Mouse (Mus musculus) midbrain, embryonic 15.5 days (tissue): Measurements from ENCODE around the gene Prkag2. TPM values are rescaled to one million over a fixed set of nuclear protein-coding genes. Genes with fewer than 3 reads are reported as not detected.

Experiments
- ATAC-seq: fragments of 200-750 bp; cut with Nextera tagmentation; replicated peaks from 2 replicates; pipeline ENCODE4 v1.8.0; 2017; ENCODE audit warnings: moderate TSS enrichment
- H3K27ac ChIP-seq: fragments of 300-500 bp; sonication (generic); 2 replicates; pipeline ENCODE4 v1.5.1; 2015; ENCODE audit warnings: mild to moderate bottlenecking, inconsistent platforms
- H3K27me3 ChIP-seq: fragments of 300-500 bp; sonication (generic); replicated peaks from 2 replicates; pipeline ENCODE4 v1.6.1; 2015; ENCODE audit warnings: inconsistent platforms
- H3K36me3 ChIP-seq: fragments of 300-500 bp; sonication (generic); replicated peaks from 2 replicates; pipeline ENCODE4 v1.6.1; 2015; ENCODE audit warnings: inconsistent platforms
- H3K4me1 ChIP-seq: fragments of 300-500 bp; sonication (generic); 2 replicates; pipeline ENCODE4 v1.6.1; 2015; ENCODE audit warnings: inconsistent platforms
- H3K4me2 ChIP-seq: fragments of 300-500 bp; sonication (generic); 2 replicates; pipeline ENCODE4 v1.6.1; 2015; ENCODE audit warnings: inconsistent platforms, mild to moderate bottlenecking, moderate library complexity
- H3K4me3 ChIP-seq: fragments of 300-500 bp; sonication (generic); 2 replicates; pipeline ENCODE4 v1.5.1; 2015; ENCODE audit warnings: mild to moderate bottlenecking, inconsistent platforms
- H3K9ac ChIP-seq: fragments of 300-500 bp; sonication (generic); 2 replicates; pipeline ENCODE4 v1.6.1; 2015; ENCODE audit warnings: mild to moderate bottlenecking, inconsistent platforms
- H3K9me3 ChIP-seq: fragments of 300-500 bp; sonication (generic); 2 replicates; pipeline ENCODE4 v1.6.1; 2016; ENCODE audit warnings: inconsistent platforms
- WGBS: fragments of 180-500 bp; shearing (Covaris S2); methylation state at CpG from one replicate; pipeline ENCODE4 v1.1.7; 2015; ENCODE audit warnings: mixed read lengths; 5-methylcytosine and 5-hydroxymethylcytosine counted together
- polyA plus RNA-seq: library from polyadenylated mRNA; unstranded; fragments of >200 nt; fragmentation: Nextera tagmentation; extraction: Ambion mirVana; gene quantifications from 2 replicates; pipeline ENCODE4 v1.2.1, GENCODE M21; 2015

Prkag2 gene
- polyA plus RNA-seq, 1 experiment from 2014 or later, result 102 TPM

GRCm38 (mm10) chr5:25101126-25101523, 683 bp upstream of the Prkag2 start:
- Histone ChIP-seq H3K9ac (peak overlapping the region; percentile 50), H3K4me2 (peak overlapping the region; percentile 100), H3K27ac (no peak overlapping the region), H3K36me3 (no peaks in the 10 kb centered on the region), H3K9me3 (no peaks in the 10 kb centered on the region), H3K4me3 (peak overlapping the region; percentile 59), H3K27me3 (peaks cover 47% of the 10 kb centered on the region), H3K4me1 (peaks cover 22% of the 10 kb centered on the region)
- no peak; the same call in 1 of the 2 replicates for ATAC-seq
- WGBS, result under 1% methylated on average over 25 of the region's 25 CpGs

- Histone ChIP-seq H3K4me3 (peak overlapping the region; percentile 59), H3K4me1 (peaks cover 22% of the 10 kb centered on the region), H3K27ac (no peak overlapping the region), H3K4me2 (peak overlapping the region; percentile 100), H3K9me3 (no peaks in the 10 kb centered on the region), H3K27me3 (peaks cover 47% of the 10 kb centered on the region), H3K36me3 (no peaks in the 10 kb centered on the region), H3K9ac (peak overlapping the region; percentile 40; the same call in 1 of the 2 replicates)
- under 1% methylated on average over 26 of the region's 26 CpGs for WGBS
- ATAC-seq, result peak; percentile 54
These were observed 306 bp downstream of the Prkag2 start for GRCm38 (mm10) chr5:25100157-25100515.

- peak; percentile 77 for ATAC-seq
- under 1% methylated on average over 45 of the region's 45 CpGs for WGBS
These were observed 880 bp downstream of the Prkag2 start for GRCm38 (mm10) chr5:25099367-25100156.

GRCm38 (mm10) chr5:25097891-25098290, 2.6 kb downstream of the Prkag2 start:
- no peak for ATAC-seq
- H3K4me3 ChIP-seq, result no peak overlapping the region
- no peak overlapping the region for H3K4me2 ChIP-seq
- H3K27me3 ChIP-seq, result peaks cover 47% of the 10 kb centered on the region
- H3K27ac ChIP-seq, result no peak overlapping the region
- H3K9me3 ChIP-seq, result no peaks in the 10 kb centered on the region
- peaks cover 22% of the 10 kb centered on the region for H3K4me1 ChIP-seq
- WGBS, result 82% methylated on average over 3 of the region's 3 CpGs
- H3K36me3 ChIP-seq, result no peaks in the 10 kb centered on the region
- no peak overlapping the region for H3K9ac ChIP-seq

More at GRCm38 (mm10) chr5:25099367-25100156, 880 bp downstream of the Prkag2 start:
- H3K27me3 ChIP-seq, result peaks cover 47% of the 10 kb centered on the region
- H3K9me3 ChIP-seq, result no peaks in the 10 kb centered on the region
- no peaks in the 10 kb centered on the region for H3K36me3 ChIP-seq
- peak overlapping the region; percentile 59 for H3K4me3 ChIP-seq
- H3K4me1 ChIP-seq, result peaks cover 22% of the 10 kb centered on the region
- peak overlapping the region; percentile 40 for H3K9ac ChIP-seq
- H3K4me2 ChIP-seq, result peak overlapping the region; percentile 100
- no peak overlapping the region for H3K27ac ChIP-seq

GRCm38 (mm10) chr5:25096431-25096830, 4.0 kb downstream of the Prkag2 start:
- Histone ChIP-seq H3K36me3 (no peaks in the 10 kb centered on the region), H3K27me3 (peaks cover 37% of the 10 kb centered on the region), H3K9me3 (no peaks in the 10 kb centered on the region), H3K4me1 (peaks cover 21% of the 10 kb centered on the region), H3K4me2 (no peak overlapping the region), H3K4me3 (no peak overlapping the region), H3K9ac (no peak overlapping the region), H3K27ac (no peak overlapping the region)
- WGBS, result 74% methylated on average over 4 of the region's 4 CpGs
- ATAC-seq, result no peak

GRCm38 (mm10) chr5:25092630-25093245, 7.7 kb downstream of the Prkag2 start:
- Histone ChIP-seq H3K27me3 (peaks cover 1% of the 10 kb centered on the region; the same call in 1 of the 2 replicates), H3K4me3 (no peak overlapping the region), H3K36me3 (no peaks in the 10 kb centered on the region), H3K9ac (no peak overlapping the region), H3K4me1 (no peaks in the 10 kb centered on the region), H3K4me2 (no peak overlapping the region), H3K9me3 (no peaks in the 10 kb centered on the region), H3K27ac (no peak overlapping the region)
- ATAC-seq, result no peak
- WGBS, result 69% methylated on average over 8 of the region's 8 CpGs

- no peak overlapping the region for H3K9ac ChIP-seq
- H3K4me1 ChIP-seq, result no peaks in the 10 kb centered on the region
These were observed 11.0 kb downstream of the Prkag2 start for GRCm38 (mm10) chr5:25089258-25089972.

GRCm38 (mm10) chr5:25088633-25089032, 11.8 kb downstream of the Prkag2 start:
- WGBS, result 75% methylated on average over 4 of the region's 4 CpGs
- no peak overlapping the region for H3K27ac ChIP-seq
- no peak for ATAC-seq
- H3K27me3 ChIP-seq, result no peaks in the 10 kb centered on the region
- H3K4me1 ChIP-seq, result no peaks in the 10 kb centered on the region
- H3K4me2 ChIP-seq, result no peak overlapping the region
- H3K9me3 ChIP-seq, result no peaks in the 10 kb centered on the region
- no peak overlapping the region for H3K4me3 ChIP-seq
- H3K36me3 ChIP-seq, result no peaks in the 10 kb centered on the region
- H3K9ac ChIP-seq, result no peak overlapping the region

More at GRCm38 (mm10) chr5:25089258-25089972, 11.0 kb downstream of the Prkag2 start:
- 81% methylated on average over 6 of the region's 6 CpGs for WGBS
- no peak overlapping the region for H3K4me2 ChIP-seq
- no peak overlapping the region for H3K27ac ChIP-seq
- H3K36me3 ChIP-seq, result no peaks in the 10 kb centered on the region
- no peak for ATAC-seq
- no peaks in the 10 kb centered on the region for H3K9me3 ChIP-seq
- no peaks in the 10 kb centered on the region for H3K27me3 ChIP-seq
- no peak overlapping the region for H3K4me3 ChIP-seq

GRCm38 (mm10) chr5:25088111-25088510, 12.3 kb downstream of the Prkag2 start:
- no peak overlapping the region for H3K4me2 ChIP-seq
- no peak overlapping the region for H3K4me3 ChIP-seq
- no peaks in the 10 kb centered on the region for H3K4me1 ChIP-seq
- H3K27ac ChIP-seq, result no peak overlapping the region
- H3K27me3 ChIP-seq, result no peaks in the 10 kb centered on the region
- ATAC-seq, result no peak
- no peak overlapping the region for H3K9ac ChIP-seq
- no peaks in the 10 kb centered on the region for H3K9me3 ChIP-seq
- H3K36me3 ChIP-seq, result no peaks in the 10 kb centered on the region
- 88% methylated on average over 13 of the region's 13 CpGs for WGBS

GRCm38 (mm10) chr5:25087064-25087463, 13.4 kb downstream of the Prkag2 start:
- Histone ChIP-seq H3K27me3 (no peaks in the 10 kb centered on the region), H3K4me1 (no peaks in the 10 kb centered on the region), H3K9ac (no peak overlapping the region), H3K36me3 (no peaks in the 10 kb centered on the region), H3K27ac (no peak overlapping the region), H3K9me3 (no peaks in the 10 kb centered on the region), H3K4me3 (no peak overlapping the region), H3K4me2 (no peak overlapping the region)
- 83% methylated on average over 7 of the region's 7 CpGs for WGBS
- no peak for ATAC-seq

- Histone ChIP-seq H3K4me1 (no peaks in the 10 kb centered on the region), H3K36me3 (no peaks in the 10 kb centered on the region), H3K27ac (no peak overlapping the region), H3K27me3 (no peaks in the 10 kb centered on the region), H3K4me2 (no peak overlapping the region), H3K9ac (no peak overlapping the region), H3K4me3 (no peak overlapping the region), H3K9me3 (no peaks in the 10 kb centered on the region)
- ATAC-seq, result no peak
- 44% methylated on average over 4 of the region's 4 CpGs for WGBS
These were observed 14.2 kb downstream of the Prkag2 start for GRCm38 (mm10) chr5:25086234-25086633.

GRCm38 (mm10) chr5:25085170-25085569, 15.3 kb downstream of the Prkag2 start:
- H3K4me3 ChIP-seq, result no peak overlapping the region
- H3K9ac ChIP-seq, result no peak overlapping the region
- no peak for ATAC-seq
- H3K27ac ChIP-seq, result no peak overlapping the region
- no peaks in the 10 kb centered on the region for H3K9me3 ChIP-seq
- H3K4me2 ChIP-seq, result no peak overlapping the region
- H3K27me3 ChIP-seq, result no peaks in the 10 kb centered on the region
- H3K4me1 ChIP-seq, result no peaks in the 10 kb centered on the region
- no peaks in the 10 kb centered on the region for H3K36me3 ChIP-seq
- WGBS, result 91% methylated on average over 10 of the region's 10 CpGs
